Mouse (Mus musculus): ENCODE data around the gene AL732309.1.

AL732309.1 gene

DNA sequence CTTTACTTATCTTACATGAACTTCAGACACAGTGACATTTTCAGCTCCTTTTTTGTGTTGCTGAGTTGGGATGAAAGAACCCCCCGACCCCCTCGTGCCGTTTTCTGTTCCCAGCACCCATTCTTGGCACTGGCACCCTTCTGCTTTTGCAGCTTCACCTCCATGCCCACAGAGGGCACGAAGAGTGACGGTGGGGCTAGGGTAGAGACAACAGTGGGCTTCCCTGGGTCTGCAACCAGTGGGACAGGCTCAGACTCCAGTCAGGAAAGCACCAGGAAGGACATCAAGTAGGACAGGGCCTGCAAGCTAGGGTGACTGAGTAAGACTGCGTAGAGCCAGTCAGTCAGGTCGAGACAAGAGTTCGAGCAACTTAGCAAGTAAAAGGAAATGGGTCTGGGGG lies 6.4 kb downstream of the AL732309.1 start:
- DNase-seq (ENCODE audit: low read depth in 2 of 2, low spot score in 2 of 2): no peak

DNA sequence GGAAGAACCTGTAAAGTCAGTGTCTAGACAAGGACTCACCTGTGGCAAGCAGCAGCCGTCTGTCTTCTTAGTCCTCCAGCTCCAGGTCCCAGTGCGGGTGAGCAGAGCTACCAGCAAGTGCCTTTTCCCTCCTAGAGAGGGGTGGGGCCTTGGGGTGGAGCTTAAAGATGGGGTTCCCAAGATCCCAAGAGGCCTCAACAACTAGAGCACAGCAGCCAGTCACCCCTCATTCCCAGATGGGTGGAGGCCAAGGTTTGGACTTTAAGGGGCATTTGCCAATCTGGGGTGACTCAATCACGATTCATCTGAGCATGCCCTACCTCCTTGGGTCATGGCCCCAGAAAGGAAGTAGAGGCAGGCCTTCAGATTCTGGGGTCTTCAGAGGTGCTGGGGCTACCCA lies 6.9 kb downstream of the AL732309.1 start:
- no peak for DNase-seq (ENCODE audit: low read depth in 2 of 2, low spot score in 2 of 2)

DNA sequence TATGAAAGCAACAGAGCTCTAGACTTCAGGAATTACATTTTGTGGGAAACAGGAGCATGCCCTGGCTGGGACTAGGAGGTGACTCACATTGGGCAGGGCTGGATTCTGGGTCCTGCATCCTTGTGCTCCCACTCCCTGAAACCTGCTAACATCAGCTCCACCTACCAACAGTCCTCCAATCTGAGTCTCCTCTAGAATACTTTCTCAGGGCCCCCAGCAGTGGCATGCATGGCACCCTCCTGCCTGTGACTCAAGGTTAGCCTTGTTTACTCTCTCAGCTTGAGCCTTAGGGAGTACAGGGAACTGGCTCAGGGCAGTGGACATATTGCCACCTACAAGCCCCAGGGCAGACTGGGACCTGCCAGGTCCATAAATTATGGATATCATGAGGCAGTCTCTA lies 8.6 kb downstream of the AL732309.1 start:
- DNase-seq (ENCODE audit: low read depth in 2 of 2, low spot score in 2 of 2): no peak

DNA sequence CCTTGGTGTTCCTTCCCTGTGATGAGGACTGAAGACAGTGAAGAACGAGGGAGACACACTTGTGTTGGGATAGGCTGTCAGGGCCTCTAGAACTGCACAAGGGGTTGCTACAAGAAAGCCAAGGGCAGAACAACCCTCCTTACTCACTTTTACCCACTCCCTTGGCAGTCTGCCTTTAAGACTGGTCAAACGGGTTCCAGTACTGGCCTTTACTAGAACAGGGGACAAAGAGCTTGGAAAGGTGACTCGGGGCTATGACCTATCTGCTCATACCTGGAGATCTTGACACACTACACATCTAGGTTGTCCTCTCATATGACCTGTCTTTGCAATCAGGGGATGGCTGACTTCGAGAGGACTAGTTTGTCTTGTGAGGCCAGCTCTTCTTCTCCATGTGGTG lies 9.1 kb downstream of the AL732309.1 start:
- DNase-seq (ENCODE audit: low read depth in 2 of 2, low spot score in 2 of 2): no peak

DNA sequence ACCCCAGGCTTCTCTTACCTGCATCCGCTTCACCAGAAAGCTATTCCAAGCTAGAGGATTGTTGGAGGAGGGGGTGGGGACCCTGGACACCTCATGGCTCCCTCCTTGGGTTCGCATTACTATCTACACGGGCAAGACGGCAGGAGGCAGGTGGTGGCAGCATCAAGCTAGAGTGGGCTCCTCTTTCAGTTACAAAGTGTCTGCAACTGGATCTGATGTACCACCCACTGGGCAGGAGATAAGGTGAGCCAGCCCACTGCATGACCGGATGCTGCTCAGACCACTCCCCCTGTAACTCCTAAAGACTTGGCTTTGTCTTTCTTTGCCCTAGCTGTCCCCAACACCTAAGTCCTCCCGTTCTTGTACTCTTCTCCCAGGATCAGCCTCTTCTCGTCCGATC lies 10.0 kb downstream of the AL732309.1 start, which contains the start of gene Rnf224:
Rnf224 (minus strand) TSS at position 174 of the 400 bp plus-strand sequence.
- DNase-seq (ENCODE audit: low read depth in 2 of 2, low spot score in 2 of 2): no peak

GRCm38 (mm10) chr2:25234551-25235220 lies 12.0 kb downstream of the AL732309.1 start:
- DNase-seq (ENCODE audit: low read depth in 2 of 2, low spot score in 2 of 2): no peak

- no peak for DNase-seq (ENCODE audit: low read depth in 2 of 2, low spot score in 2 of 2)
Observed at GRCm38 (mm10) chr2:25234050-25234449, 12.6 kb downstream of the AL732309.1 start, which contains the start of gene Slc34a3. Slc34a3 (minus strand) TSS chr2:25234364.

DNA sequence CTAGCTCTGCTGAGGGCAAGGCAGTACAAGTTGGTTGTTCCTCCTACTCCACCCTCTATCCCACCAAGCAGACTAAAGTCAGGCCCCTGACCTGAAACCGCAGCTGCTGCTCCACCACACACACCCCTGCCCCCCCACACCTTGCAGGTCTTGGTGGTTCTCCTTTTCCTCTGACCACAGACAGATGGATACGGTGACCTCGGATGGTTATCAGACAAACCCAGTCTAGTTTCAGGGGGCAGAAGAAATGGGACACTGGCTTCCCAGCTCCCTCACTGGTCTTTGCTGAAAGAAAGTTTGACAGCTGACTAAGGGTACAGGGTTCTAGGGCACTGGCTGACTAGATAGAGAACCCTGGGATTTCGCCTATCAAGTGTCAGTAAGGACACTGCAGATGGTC lies 13.2 kb downstream of the AL732309.1 start:
- no peak for DNase-seq (ENCODE audit: low read depth in 2 of 2, low spot score in 2 of 2)

GRCm38 (mm10) chr2:25231038-25231437 lies 15.6 kb downstream of the AL732309.1 start:
- DNase-seq (ENCODE audit: low read depth in 2 of 2, low spot score in 2 of 2): no peak

- DNase-seq (ENCODE audit: low read depth in 2 of 2, low spot score in 2 of 2): no peak
Observed at GRCm38 (mm10) chr2:25230581-25230980, 16.1 kb downstream of the AL732309.1 start.

GRCm38 (mm10) chr2:25229582-25229981 lies 17.1 kb downstream of the AL732309.1 start:
- DNase-seq (ENCODE audit: low read depth in 2 of 2, low spot score in 2 of 2): no peak

- no peak for DNase-seq (ENCODE audit: low read depth in 2 of 2, low spot score in 2 of 2)
Observed at GRCm38 (mm10) chr2:25228995-25229530, 17.6 kb downstream of the AL732309.1 start.

GRCm38 (mm10) chr2:25228431-25228889 lies 18.2 kb downstream of the AL732309.1 start:
- DNase-seq (ENCODE audit: low read depth in 2 of 2, low spot score in 2 of 2): peak; percentile 79 to 87

DNA sequence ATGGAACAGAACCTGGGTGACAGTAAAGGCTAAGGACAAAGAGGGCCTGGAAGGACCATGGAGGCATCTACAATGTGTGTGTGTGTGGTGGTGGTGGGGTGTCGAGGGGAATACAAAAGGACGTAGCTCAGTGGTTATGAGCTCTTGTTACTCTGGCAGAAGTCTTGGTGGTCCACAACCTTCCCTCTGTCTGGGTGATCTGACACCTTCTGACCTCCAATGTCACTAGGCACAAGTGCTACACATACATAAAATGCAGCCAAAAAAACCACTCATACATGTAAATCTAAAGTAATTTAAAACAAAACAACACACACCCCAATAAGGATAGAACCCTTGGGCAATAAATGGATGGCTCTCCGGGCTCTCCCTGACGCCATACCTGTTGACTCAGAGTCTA lies 19.3 kb downstream of the AL732309.1 start:
- no peak for DNase-seq (ENCODE audit: low read depth in 2 of 2, low spot score in 2 of 2)

DNA sequence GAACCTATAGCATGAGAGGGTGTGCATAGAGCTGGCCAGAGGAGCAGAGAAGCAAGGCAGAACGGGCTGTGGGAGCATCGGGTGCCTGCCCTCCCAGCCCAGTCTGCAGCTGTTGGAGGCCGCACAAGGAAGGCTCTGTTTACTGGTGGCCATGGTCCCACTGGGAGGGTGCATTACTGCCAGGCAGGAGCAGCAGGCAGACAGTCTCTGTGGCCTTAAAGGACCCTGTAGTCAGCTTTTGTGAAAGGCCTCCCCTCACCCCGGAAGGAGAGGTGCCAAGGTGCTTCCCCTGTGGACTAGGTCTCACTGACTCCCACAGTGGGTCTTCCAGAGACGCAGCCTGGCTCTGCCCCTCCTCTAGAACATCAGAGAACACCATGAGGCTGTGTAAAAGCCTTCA lies 19.8 kb downstream of the AL732309.1 start:
- DNase-seq (ENCODE audit: low read depth in 2 of 2, low spot score in 2 of 2): no peak

GRCm38 (mm10) chr2:25225811-25226379 lies 20.8 kb downstream of the AL732309.1 start:
- no peak for DNase-seq (ENCODE audit: low read depth in 2 of 2, low spot score in 2 of 2)

DNA sequence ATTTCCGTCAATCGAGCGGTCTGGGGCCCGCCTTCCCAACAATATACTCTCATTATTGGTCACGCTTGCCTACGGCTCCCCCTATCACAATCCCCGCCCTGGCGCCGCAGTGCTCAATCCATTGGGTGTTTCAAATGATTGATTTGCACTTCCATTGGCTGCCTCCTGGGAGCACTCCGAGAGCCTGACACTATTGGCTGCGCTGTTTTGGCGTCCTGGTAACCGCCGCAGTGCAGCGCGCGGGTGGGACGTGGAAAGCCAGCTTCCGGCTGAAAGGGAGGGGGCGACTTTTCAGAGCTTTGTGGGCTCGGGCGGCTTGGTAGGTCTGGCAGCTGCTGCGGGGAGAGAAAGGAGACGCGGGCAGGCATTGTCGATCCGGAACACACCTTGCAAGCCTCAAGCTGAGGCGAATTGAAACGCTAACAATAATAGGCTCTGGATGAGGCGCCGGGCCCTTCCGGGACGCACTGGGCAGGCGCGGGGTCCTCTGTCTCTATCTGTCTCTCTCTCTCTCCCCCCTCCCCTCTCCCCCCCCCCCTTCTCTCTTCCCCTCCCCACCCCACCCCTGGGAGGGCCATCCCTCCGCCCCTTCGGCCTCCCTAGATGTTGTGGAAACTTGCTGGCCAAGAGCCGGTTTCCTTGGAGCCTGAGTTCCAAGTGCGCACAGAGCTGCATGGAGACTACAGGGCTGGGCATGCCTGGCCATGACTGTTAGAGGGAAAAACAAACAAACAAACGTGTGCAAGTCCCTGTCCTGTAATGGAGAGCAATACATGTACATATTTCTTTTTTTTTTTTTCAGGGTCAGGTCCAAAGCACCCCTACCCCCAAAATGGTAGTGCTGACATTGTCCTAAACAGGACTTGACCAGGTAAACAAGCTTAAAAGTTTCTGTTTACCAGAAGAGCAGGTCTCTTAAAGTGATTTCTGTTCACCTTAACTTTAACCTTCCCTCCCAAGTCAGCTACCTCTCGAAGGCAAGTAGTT lies 21.6 kb downstream of the AL732309.1 start:
- peak; percentile 97 to 99 for DNase-seq (ENCODE audit: low read depth in 2 of 2, low spot score in 2 of 2)

- DNase-seq (ENCODE audit: low read depth in 2 of 2, low spot score in 2 of 2): no peak
Observed at GRCm38 (mm10) chr2:25224492-25224765, 22.2 kb downstream of the AL732309.1 start, which contains the start of gene Tubb4b. Tubb4b (minus strand) TSS chr2:25224702.

- peak in 1 of 2 experiments; percentile 59 for DNase-seq (ENCODE audit: low read depth in 2 of 2, low spot score in 2 of 2)
Observed at GRCm38 (mm10) chr2:25223681-25224491, 22.8 kb downstream of the AL732309.1 start.

- no peak for DNase-seq (ENCODE audit: low read depth in 2 of 2, low spot score in 2 of 2)
Observed at GRCm38 (mm10) chr2:25221331-25221772, 25.3 kb downstream of the AL732309.1 start.
